Mouse (Mus musculus) liver, adult (tissue): ENCODE results near the gene Gpc6.

Experiments
- GATA4 ChIP-seq: IDR thresholded peaks from 2 replicates; pipeline ENCODE4 v1.6.1; 2014; ENCODE audit warnings: mild to moderate bottlenecking, low read length; ENCODE audit not compliant: insufficient replicate concordance

Gene Gpc6

GRCm38 (mm10) chr14:116924876-116925601 lies at the start of gene Gpc6:
Gene Gpc6, plus strand, starts transcription at chr14:116925315.
- TF ChIP-seq GATA4, result no peak

GRCm38 (mm10) chr14:116882480-116883044 lies 42.6 kb upstream of the Gpc6 start:
- TF ChIP-seq GATA4, result no peak

DNA sequence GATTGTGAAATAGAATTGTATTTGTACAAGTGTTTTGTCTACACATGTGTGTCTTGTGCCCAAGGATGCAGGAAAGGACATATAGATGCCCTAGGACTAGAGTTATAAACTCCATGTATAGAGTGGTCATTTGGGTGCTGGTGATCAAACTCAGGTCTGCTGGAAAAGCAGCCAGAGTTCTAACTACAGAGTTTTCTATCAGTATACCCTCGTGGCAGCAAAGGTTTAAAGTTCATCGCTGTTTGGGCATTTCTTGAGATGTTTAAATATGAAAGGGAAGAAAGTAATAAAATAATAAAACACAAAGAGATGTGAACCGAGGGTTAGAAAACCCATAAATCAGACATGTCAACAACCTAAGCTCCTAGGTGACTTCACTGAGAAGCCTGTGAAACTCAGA lies 30.8 kb upstream of the Gpc6 start:
- no peak for TF ChIP-seq GATA4

- TF ChIP-seq GATA4, result no peak
Observed at GRCm38 (mm10) chr14:116897971-116898370, 27.1 kb upstream of the Gpc6 start.

GRCm38 (mm10) chr14:116911768-116912167 lies 13.3 kb upstream of the Gpc6 start:
- no peak for TF ChIP-seq GATA4

DNA sequence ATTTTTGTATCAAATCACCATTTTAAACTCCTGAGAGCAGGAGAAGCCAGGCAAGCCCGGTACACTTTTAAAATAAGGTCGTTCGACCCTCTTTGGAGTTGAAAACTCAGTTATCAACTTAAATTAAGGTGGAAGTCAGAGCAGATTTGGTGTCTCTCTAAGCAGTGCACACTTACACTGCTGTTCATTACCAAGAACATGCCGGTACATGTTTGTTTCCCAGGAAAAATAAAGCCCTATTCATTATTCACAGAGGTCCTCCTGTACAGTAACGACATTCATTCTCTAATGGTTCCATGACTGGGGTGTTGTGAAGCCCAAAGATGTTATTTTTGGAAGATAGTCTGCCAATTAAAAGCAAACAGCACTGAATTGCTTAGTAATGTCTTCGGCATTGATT lies 8.2 kb upstream of the Gpc6 start:
- no peak for TF ChIP-seq GATA4

GRCm38 (mm10) chr14:116924266-116924665 lies 849 bp upstream of the Gpc6 start:
- no peak for TF ChIP-seq GATA4

DNA sequence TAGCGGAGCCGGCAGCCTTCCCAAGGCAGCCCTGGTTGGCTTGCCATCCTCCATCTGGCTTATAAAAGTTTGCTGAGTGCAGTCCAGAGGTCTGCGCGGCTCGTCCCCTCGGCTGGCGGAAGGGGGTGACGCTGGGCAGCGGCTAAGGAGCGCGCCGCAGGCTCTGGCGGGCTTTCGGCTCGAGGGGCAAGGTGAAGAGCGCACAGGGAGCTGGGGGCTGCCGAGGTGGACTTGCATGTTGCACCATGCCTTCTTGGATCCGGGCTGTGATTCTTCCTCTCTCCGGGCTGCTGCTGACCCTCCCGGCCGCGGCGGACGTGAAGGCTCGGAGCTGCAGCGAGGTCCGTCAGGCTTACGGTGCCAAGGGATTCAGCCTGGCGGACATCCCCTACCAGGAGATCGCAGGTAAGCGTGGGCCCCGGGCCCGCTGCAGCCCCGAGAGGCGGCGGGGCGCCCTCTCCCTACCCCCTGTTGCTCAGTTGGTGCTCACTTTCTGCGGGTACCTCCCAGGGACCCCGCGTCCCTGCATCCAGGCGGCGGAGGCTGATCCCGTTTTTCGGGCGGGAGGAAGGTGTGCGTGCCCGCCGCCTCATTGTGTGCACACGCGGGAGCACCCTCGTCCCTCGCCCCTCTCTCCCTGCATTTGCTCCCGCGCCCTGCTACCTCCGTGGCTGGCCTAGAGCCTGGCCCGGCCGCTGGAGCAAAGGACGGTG lies 732 bp downstream of the Gpc6 start:
- TF ChIP-seq GATA4, result no peak

GRCm38 (mm10) chr14:116926404-116927171 lies 1.5 kb downstream of the Gpc6 start:
- no peak for TF ChIP-seq GATA4

DNA sequence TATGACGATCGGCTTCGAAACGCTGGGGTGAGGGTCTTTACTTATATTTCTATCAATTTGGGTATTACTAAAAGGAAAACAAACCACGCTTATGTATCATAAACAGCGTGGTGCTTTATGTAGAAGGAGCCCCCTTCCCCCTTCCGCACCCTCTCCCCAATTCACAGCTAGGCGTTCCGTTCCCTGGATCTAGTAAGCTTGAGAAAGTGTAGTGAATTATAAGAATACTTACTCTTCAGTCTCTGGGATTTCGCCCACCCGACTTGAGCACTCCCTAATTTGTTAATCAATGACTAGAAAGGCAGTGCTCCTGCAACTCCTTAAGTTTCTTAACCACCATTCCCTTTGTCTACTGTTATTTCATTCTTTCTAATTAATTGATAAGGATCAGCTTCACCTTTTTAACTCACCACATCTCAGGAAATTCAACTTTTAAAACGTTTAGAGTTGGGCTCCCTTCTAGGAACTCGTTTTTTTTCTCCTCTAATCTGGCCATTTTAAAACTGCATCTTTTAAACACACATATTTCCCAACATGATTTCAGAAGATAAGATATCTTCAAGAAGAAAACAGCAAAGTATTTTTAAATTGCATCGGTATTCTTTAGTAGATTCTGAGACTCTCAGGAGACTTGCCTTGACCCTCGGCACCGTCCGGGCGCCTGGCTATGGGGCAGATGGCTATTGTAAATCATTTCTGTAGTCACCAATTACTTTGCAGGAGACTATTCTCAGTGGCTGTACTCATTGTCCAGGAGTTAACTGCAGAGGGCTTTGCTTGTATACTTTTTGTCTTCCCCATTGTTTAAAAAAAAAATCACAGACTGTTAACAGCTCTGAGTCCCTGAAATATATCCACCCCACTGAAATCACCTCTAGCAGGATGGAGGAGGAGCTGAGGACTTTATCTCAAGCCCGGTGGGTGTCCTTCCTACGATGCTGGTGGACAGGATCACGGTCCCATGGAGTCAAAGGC lies 2.5 kb downstream of the Gpc6 start:
- TF ChIP-seq GATA4, result no peak

DNA sequence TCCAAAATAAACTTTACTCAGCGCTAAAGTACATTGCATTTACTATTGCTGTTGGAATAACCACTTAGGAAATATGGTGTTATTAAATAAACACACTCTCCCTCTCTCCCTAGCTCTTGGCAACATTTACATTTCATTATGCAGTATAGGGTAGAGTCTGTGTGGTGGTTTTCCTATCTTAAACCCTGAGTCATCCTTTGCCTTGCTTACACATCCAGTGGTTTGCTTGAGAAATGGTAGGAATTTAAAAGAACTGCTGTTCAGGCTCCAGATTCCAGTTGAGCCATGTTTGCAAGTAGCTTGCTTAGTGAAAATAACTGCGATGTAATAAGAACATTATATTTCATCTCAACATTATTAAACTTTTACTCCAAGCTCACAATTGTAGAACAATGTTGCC lies 3.3 kb downstream of the Gpc6 start:
- TF ChIP-seq GATA4, result no peak

DNA sequence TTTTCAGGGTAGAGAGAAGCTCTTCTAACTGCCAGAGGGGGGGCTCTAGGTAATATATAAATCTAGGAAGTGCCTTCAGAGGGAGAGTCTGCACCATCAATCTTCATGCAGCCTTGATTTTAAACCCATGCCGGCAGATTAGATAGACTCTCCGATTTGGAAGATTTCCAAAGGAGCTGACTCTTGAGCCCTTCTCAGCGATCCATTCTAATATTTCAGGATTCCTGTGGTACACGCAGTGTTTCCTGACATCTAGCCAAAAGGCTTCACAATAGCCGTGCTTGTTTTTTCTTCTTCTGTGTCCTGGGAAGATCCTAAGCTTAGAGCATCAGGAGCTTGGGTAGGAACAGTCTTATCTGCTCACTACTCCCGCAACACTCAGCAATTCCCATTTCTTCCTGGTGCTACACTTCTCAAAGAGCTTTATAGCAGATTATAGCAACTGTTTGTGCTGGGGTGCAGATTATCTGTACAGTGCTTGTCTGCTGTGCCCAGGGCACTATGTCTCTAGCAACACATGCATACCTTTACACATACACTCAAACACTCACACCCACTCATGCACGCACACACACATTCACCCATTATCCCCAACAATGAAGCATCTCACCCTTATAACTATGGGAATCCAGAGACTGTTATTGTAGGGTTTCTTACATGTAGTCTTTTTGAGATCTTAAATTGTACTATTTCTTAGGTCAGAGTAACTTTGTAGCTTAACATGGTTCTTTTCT lies 3.8 kb downstream of the Gpc6 start:
- no peak for TF ChIP-seq GATA4

- no peak for TF ChIP-seq GATA4
Observed at GRCm38 (mm10) chr14:116933825-116934224, 8.7 kb downstream of the Gpc6 start.

GRCm38 (mm10) chr14:116937910-116938560 lies 12.9 kb downstream of the Gpc6 start:
- TF ChIP-seq GATA4, result no peak

GRCm38 (mm10) chr14:116938735-116939134 lies 13.6 kb downstream of the Gpc6 start:
- no peak for TF ChIP-seq GATA4
